Mouse (Mus musculus): ENCODE measurements around the gene 5730409E04Rik. TPM values are rescaled to one million over a fixed set of nuclear protein-coding genes. Genes with fewer than 3 reads are reported as not detected.
A peak's percentile ranks its signal among the peaks of the same experiment; 100 is the strongest.

The 5730409E04Rik gene
- polyA plus RNA-seq, 1 experiment from 2014 or later = 1.9 TPM

- 81% methylated on average over 2 of the region's 2 CpGs for WGBS
Observed at GRCm38 (mm10) chr4:126579077-126579476, 30.5 kb upstream of the 5730409E04Rik start.

GRCm38 (mm10) chr4:126585739-126586138, 23.9 kb upstream of the 5730409E04Rik start:
- Histone ChIP-seq H3K27me3 (ENCODE audit: control insufficient read depth, insufficient read depth, low read length) (no peaks in the 10 kb centered on the region), H3K4me3 (ENCODE audit: low read depth, low read length) (no peak overlapping the region), H3K36me3 (ENCODE audit: control insufficient read depth, insufficient read depth, low read length) (peaks cover 10% of the 10 kb centered on the region), H3K4me1 (replicated peaks; ENCODE audit: control insufficient read depth, insufficient read depth) (no peaks in the 10 kb centered on the region), H3K9me3 (ENCODE audit: control insufficient read depth, low read length) (no peaks in the 10 kb centered on the region), H3K9ac (ENCODE audit: low read length) (no peak overlapping the region), H3K27ac (replicated peaks) (no peak overlapping the region), H3K4me2 (replicated peaks; ENCODE audit: low read depth) (no peak overlapping the region)
- no peak for DNase-seq (ENCODE audit: low spot score)
- WGBS = 96% methylated on average over 13 of the region's 13 CpGs
- no peak for ATAC-seq (ENCODE audit: low FRiP score, low TSS enrichment)
- TF ChIP-seq CTCF (IDR thresholded peaks at IDR 0.05; ENCODE audit: low read depth) (no peak), EP300 (optimal IDR thresholded peaks at IDR 0.05) (no peak)

More at GRCm38 (mm10) chr4:126579077-126579476, 30.5 kb upstream of the 5730409E04Rik start:
- H3K27me3 ChIP-seq (ENCODE audit: control insufficient read depth, insufficient read depth, low read length) = no peaks in the 10 kb centered on the region
- peaks cover 4% of the 10 kb centered on the region for H3K36me3 ChIP-seq (ENCODE audit: control insufficient read depth, insufficient read depth, low read length)
- H3K4me2 ChIP-seq (replicated peaks; ENCODE audit: low read depth) = no peak overlapping the region
- H3K4me1 ChIP-seq (replicated peaks; ENCODE audit: control insufficient read depth, insufficient read depth) = no peaks in the 10 kb centered on the region
- H3K27ac ChIP-seq (replicated peaks) = no peak overlapping the region
- H3K9ac ChIP-seq (ENCODE audit: low read length) = no peak overlapping the region
- no peaks in the 10 kb centered on the region for H3K9me3 ChIP-seq (ENCODE audit: control insufficient read depth, low read length)
- H3K4me3 ChIP-seq (ENCODE audit: low read depth, low read length) = no peak overlapping the region
- ATAC-seq (ENCODE audit: low FRiP score, low TSS enrichment) (no peak), DNase-seq (ENCODE audit: low spot score) (no peak)
- TF ChIP-seq CTCF (IDR thresholded peaks at IDR 0.05; ENCODE audit: low read depth) = no peak
- TF ChIP-seq EP300 (optimal IDR thresholded peaks at IDR 0.05) = no peak

DNA sequence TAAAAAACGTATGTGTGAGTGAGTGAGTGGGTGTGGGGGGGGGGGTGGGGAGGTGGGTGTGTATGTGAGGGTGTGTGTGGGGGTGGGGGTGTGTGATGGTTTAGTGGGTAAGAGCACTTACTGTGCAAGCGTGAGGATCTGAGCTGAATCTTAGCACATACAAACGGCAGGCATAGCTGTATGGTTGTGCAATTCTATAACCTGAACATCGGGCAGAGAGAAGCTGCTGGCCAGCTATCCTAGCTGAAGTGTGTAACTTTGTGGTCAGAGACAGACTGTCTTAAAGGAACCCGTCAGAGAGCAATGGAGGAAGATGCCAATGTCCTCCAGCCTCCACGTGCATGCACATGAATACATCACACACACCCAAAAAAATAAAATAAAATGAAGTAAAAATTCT, 17.6 kb upstream of the 5730409E04Rik start:
- peaks cover 2% of the 10 kb centered on the region; the same call in 1 of the 2 replicates for H3K36me3 ChIP-seq (ENCODE audit: control insufficient read depth, insufficient read depth, low read length)
- no peaks in the 10 kb centered on the region for H3K4me1 ChIP-seq (replicated peaks; ENCODE audit: control insufficient read depth, insufficient read depth)
- no peak overlapping the region for H3K4me3 ChIP-seq (ENCODE audit: low read depth, low read length)
- WGBS = 87% methylated on average over 6 of the region's 6 CpGs
- no peak for DNase-seq (ENCODE audit: low spot score)
- H3K27ac ChIP-seq (replicated peaks) = no peak overlapping the region
- no peaks in the 10 kb centered on the region for H3K27me3 ChIP-seq (ENCODE audit: control insufficient read depth, insufficient read depth, low read length)
- H3K9me3 ChIP-seq (ENCODE audit: control insufficient read depth, low read length) = no peaks in the 10 kb centered on the region
- no peak for ATAC-seq (ENCODE audit: low FRiP score, low TSS enrichment)
- no peak overlapping the region for H3K9ac ChIP-seq (ENCODE audit: low read length)
- TF ChIP-seq EP300 (optimal IDR thresholded peaks at IDR 0.05) (no peak), CTCF (IDR thresholded peaks at IDR 0.05; ENCODE audit: low read depth) (no peak)
- no peak overlapping the region for H3K4me2 ChIP-seq (replicated peaks; ENCODE audit: low read depth)

DNA sequence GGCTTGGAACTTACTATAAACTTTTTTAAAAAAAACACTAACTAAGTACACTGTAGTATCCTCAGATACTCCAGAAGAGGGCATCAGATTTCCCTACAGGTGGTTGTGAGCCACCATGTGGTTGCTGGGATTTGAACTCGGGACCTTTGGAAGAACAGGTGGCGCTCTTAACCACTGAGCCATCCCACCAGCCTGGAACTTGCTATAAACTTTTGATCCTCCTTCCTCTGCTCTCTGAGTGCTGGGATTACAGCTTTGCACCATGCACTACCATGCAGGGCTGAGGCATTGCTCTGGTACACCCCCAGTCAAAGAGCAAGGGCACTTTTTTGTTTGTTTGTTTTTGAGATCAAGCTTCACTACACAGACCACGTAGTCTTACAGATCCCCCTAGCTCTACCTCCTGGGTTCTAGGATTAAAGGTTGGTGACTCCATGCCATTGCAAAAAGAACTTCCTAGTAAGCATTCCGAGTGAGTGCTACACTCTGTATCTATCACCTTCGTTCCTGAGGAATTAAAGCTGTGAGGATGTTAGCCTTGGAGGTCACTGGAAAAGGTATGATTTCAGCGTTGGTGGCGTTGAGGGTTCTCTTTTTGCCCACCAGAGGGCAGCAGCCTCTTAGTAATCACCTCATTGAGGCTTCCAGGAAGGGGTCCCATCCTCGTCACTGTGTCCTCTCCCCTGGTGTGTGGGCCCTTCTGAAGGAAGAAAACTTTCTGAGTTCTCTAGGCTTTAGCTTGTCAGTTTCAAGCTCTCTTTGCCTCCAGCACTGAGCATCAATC, 9.5 kb upstream of the 5730409E04Rik start:
- no peak overlapping the region for H3K9ac ChIP-seq (ENCODE audit: low read length)
- H3K27me3 ChIP-seq (ENCODE audit: control insufficient read depth, insufficient read depth, low read length) = no peaks in the 10 kb centered on the region
- H3K4me3 ChIP-seq (ENCODE audit: low read depth, low read length) = no peak overlapping the region
- ATAC-seq (ENCODE audit: low FRiP score, low TSS enrichment) (peak; percentile 29; the same call in 1 of the 2 replicates), DNase-seq (ENCODE audit: low spot score) (peak; percentile 59)
- no peaks in the 10 kb centered on the region for H3K9me3 ChIP-seq (ENCODE audit: control insufficient read depth, low read length)
- H3K27ac ChIP-seq (replicated peaks) = no peak overlapping the region
- no peak overlapping the region for H3K4me2 ChIP-seq (replicated peaks; ENCODE audit: low read depth)
- TF ChIP-seq EP300 (optimal IDR thresholded peaks at IDR 0.05) (no peak), CTCF (IDR thresholded peaks at IDR 0.05; ENCODE audit: low read depth) (peak; percentile 91)
- H3K36me3 ChIP-seq (ENCODE audit: control insufficient read depth, insufficient read depth, low read length) = no peaks in the 10 kb centered on the region
- WGBS = 31% methylated on average over 8 of the region's 8 CpGs
- H3K4me1 ChIP-seq (replicated peaks; ENCODE audit: control insufficient read depth, insufficient read depth) = no peaks in the 10 kb centered on the region

DNA sequence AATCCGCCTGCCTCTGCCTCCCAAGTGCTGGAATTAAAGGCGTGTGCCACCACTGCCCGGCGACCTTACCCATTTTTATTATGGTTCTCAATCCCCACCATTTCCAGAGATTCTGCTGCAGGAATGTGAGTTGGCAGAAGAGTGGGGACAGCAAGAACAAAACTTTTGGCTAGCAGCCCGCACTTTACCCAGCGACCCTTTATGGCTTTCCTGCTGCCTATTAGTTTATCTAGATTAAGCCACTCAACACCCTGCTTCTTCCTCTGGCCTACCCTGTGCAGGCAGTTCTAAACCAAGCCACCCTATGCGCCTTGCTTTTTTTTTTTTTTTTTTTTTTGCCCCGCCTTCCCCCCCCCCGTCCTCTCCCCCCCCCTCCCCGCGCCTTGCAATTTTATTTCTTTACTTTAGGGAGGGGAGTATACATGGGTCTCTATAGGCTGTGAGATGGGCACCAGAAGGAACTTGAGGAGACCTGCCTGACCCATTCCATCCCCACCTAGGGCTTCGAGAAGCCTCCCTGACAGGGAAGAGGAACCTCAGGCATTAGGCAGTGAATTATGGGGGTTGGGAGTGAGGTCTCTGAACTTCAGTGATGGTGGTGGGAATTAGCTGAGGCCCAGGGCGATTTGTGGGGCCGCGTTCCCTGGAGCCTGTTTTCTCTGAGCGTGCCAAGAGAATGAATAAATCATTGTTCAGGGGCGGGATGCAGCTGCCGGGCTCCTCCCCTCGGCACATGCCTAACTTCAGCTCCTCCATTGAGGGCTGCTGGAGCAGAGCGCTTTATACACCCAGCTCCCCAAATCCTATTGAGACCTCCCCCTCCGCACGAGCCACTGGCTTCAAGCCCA, 7.8 kb upstream of the 5730409E04Rik start:
- no peak for TF ChIP-seq CTCF (IDR thresholded peaks at IDR 0.05; ENCODE audit: low read depth)
- TF ChIP-seq EP300 (optimal IDR thresholded peaks at IDR 0.05) = no peak
- Histone ChIP-seq H3K9ac (ENCODE audit: low read length) (0 out of 2 replicates have a peak overlapping the region, but pooled peaks have one; percentile 8), H3K27ac (replicated peaks) (no peak overlapping the region), H3K4me1 (replicated peaks; ENCODE audit: control insufficient read depth, insufficient read depth) (no peaks in the 10 kb centered on the region), H3K36me3 (ENCODE audit: control insufficient read depth, insufficient read depth, low read length) (no peaks in the 10 kb centered on the region), H3K4me2 (replicated peaks; ENCODE audit: low read depth) (peak overlapping the region; percentile 41), H3K27me3 (ENCODE audit: control insufficient read depth, insufficient read depth, low read length) (no peaks in the 10 kb centered on the region), H3K9me3 (ENCODE audit: control insufficient read depth, low read length) (no peaks in the 10 kb centered on the region), H3K4me3 (ENCODE audit: low read depth, low read length) (no peak overlapping the region)
- 25% methylated on average over 18 of the region's 22 CpGs for WGBS
- ATAC-seq (ENCODE audit: low FRiP score, low TSS enrichment) (peak; percentile 61; the same call in 1 of the 2 replicates), DNase-seq (ENCODE audit: low spot score) (peak; percentile 37)
